Mouse (Mus musculus) embryonic stem cell, embryonic (primary cell): ENCODE data around the gene Coa3.

Experiments
- CTCF ChIA-PET, 4 experiments: fragments of 300-600 bp in 2 of 4; fragments of 350-600 bp in 2 of 4; sonication (Branson Sonifier 250); formaldehyde crosslinking; loops; one replicate each; lab custom pipeline; 2022; ENCODE audit warnings: inconsistent platforms in 2 of 4; lab: Charles Lee
- POLR2A ChIA-PET, 4 experiments: fragments of 300-600 bp in 2 of 4; fragments of 350-600 bp in 2 of 4; sonication (Branson Sonifier 250); formaldehyde crosslinking; loops; one replicate each; lab custom pipeline; 2022; ENCODE audit warnings: antibody characterized with exemption in 4 of 4, inconsistent platforms in 1 of 4; lab: Charles Lee

Coa3 gene

GRCm38 (mm10) chr11:101248258-101248994 is 30.5 kb downstream of the Coa3 start:
- ChIA-PET POLR2A (interaction anchor here in 3 of 4 experiments (0.6 to 1.1 kb wide), 12 partner anchors 11 to 1268 kb away, joined by 3 to 7 read pairs (median 3); partner anchors contain the start of genes Cntd1 (in 1 of the 3), Coa3 (in 1 of the 3), Ezh1 (in 1 of the 3) and Wnk4 (in 1 of the 3)), CTCF (interaction anchor here (0.5 to 1.4 kb wide), 28 partner anchors 12 to 1083 kb away, joined by 3 to 13 read pairs (median 4); partner anchors contain the start of genes Ezh1 (in 1 of the 4), Naglu (in 1 of the 4), Plekhh3 (in 1 of the 4) and Wnk4 (in 1 of the 4))

- POLR2A ChIA-PET, result interaction anchor here in 2 of 4 experiments (0.6 to 3.1 kb wide), 4 partner anchors 12 to 1269 kb away, joined by 3 to 15 read pairs (median 5); partner anchors contain the start of gene Wnk4 (in 1 of the 2)
- CTCF ChIA-PET, result interaction anchor here in 3 of 4 experiments (0.6 to 1.4 kb wide), 7 partner anchors 12 to 116 kb away, joined by 3 to 13 read pairs (median 5); partner anchors contain the start of gene Wnk4 (in 1 of the 3)
These were observed 31.3 kb downstream of the Coa3 start for GRCm38 (mm10) chr11:101247521-101248030.

- POLR2A ChIA-PET, result interaction anchor here in 3 of 4 experiments (0.6 to 3.1 kb wide), 14 partner anchors 12 to 238 kb away, joined by 3 to 15 read pairs (median 4); partner anchors contain the start of genes Wnk4 (in 2 of the 3), Becn1 (in 1 of the 3), Plekhh3 (in 1 of the 3) and Retreg3 (in 1 of the 3)
- CTCF ChIA-PET, result interaction anchor here in 3 of 4 experiments (0.8 to 2.2 kb wide), 7 partner anchors 14 to 70 kb away, joined by 3 to 14 read pairs (median 5); partner anchors contain the start of genes Ezh1 (in 1 of the 3) and Wnk4 (in 1 of the 3)
These were observed 32.3 kb downstream of the Coa3 start for GRCm38 (mm10) chr11:101246702-101247012.

GRCm38 (mm10) chr11:101245855-101246701 is 32.8 kb downstream of the Coa3 start, which contains the start of gene Ramp2:
TSS of gene Ramp2 (plus strand) at chr11:101246028.
- ChIA-PET POLR2A (interaction anchor here (0.6 to 3.1 kb wide), 30 partner anchors 10 to 219 kb away, joined by 3 to 15 read pairs (median 3); partner anchors contain the start of genes Rpl27 (in 3 of the 4), Cntd1 (in 2 of the 4), Coa3 (in 2 of the 4) and Ezh1 (in 2 of the 4)), CTCF (interaction anchor here (0.5 to 2.2 kb wide), 21 partner anchors 13 to 773 kb away, joined by 3 to 14 read pairs (median 3); partner anchors contain the start of genes Becn1 (in 1 of the 4), Ezh1 (in 1 of the 4), Plekhh3 (in 1 of the 4) and Rpl27 (in 1 of the 4))

- CTCF ChIA-PET, result interaction anchor here in 3 of 4 experiments (0.5 to 2.2 kb wide), 12 partner anchors 9 to 197 kb away, joined by 3 to 14 read pairs (median 4); partner anchors contain the start of genes Becn1 (in 1 of the 3) and Rpl27 (in 1 of the 3)
These were observed 33.8 kb downstream of the Coa3 start for GRCm38 (mm10) chr11:101245071-101245470.

GRCm38 (mm10) chr11:101238071-101238647 is 40.8 kb downstream of the Coa3 start:
- ChIA-PET POLR2A (interaction anchor here in 2 of 4 experiments (0.7 to 1.0 kb wide), 2 partner anchors 10 to 15 kb away, joined by 3 to 8 read pairs; no protein-coding TSS in a partner anchor), CTCF (interaction anchor here in 1 of 4 experiments (2.3 kb wide), 1 partner anchor 64 kb away, joined by 9 read pairs; the partner anchor contains the start of gene Becn1)

More at GRCm38 (mm10) chr11:101245071-101245470, 33.8 kb downstream of the Coa3 start:
- POLR2A ChIA-PET, result interaction anchor here (0.6 to 3.1 kb wide), 17 partner anchors 9 to 331 kb away, joined by 3 to 15 read pairs (median 4); partner anchors contain the start of genes Becn1 (in 2 of the 4), Cntd1 (in 2 of the 4), Coa3 (in 2 of the 4) and Wnk4 (in 2 of the 4)

GRCm38 (mm10) chr11:101236782-101237181 is 42.1 kb downstream of the Coa3 start:
- CTCF ChIA-PET, result interaction anchor here (0.6 to 2.3 kb wide), 6 partner anchors 8 to 249 kb away, joined by 3 to 9 read pairs (median 4); partner anchors contain the start of gene Becn1 (in 2 of the 4)

GRCm38 (mm10) chr11:101235429-101235828 is 43.5 kb downstream of the Coa3 start:
- POLR2A ChIA-PET, result no interaction called here
- CTCF ChIA-PET, result interaction anchor here in 2 of 4 experiments (0.6 to 1.1 kb wide), 3 partner anchors 10 to 63 kb away, joined by 3 to 4 read pairs (median 3); no protein-coding TSS in a partner anchor

More at GRCm38 (mm10) chr11:101236782-101237181, 42.1 kb downstream of the Coa3 start:
- POLR2A ChIA-PET, result interaction anchor here in 2 of 4 experiments (0.9 to 1.1 kb wide), 3 partner anchors 9 to 205 kb away, joined by 3 to 6 read pairs (median 3); partner anchors contain the start of genes Ramp2 (in 1 of the 2) and Rpl27 (in 1 of the 2)

- POLR2A ChIA-PET, result interaction anchor here in 3 of 4 experiments (0.5 to 1.4 kb wide), 10 partner anchors 9 to 579 kb away, joined by 3 to 7 read pairs (median 3); partner anchors contain the start of genes Ramp2 (in 3 of the 3) and Rpl27 (in 2 of the 3)
- CTCF ChIA-PET, result interaction anchor here in 3 of 4 experiments (0.6 to 1.3 kb wide), 7 partner anchors 11 to 820 kb away, joined by 3 to 6 read pairs (median 4); partner anchors contain the start of genes P3h4 (in 1 of the 3) and Ramp2 (in 1 of the 3)
These were observed 44.8 kb downstream of the Coa3 start for GRCm38 (mm10) chr11:101234124-101234523.

GRCm38 (mm10) chr11:101233240-101233639 is 45.7 kb downstream of the Coa3 start:
- ChIA-PET POLR2A (interaction anchor here in 3 of 4 experiments (0.6 to 1.3 kb wide), 5 partner anchors 10 to 929 kb away, joined by 3 to 7 read pairs (median 4); partner anchors contain the start of genes Ramp2 (in 1 of the 3) and Rpl27 (in 1 of the 3)), CTCF (interaction anchor here in 2 of 4 experiments (0.8 to 1.3 kb wide), 5 partner anchors 12 to 57 kb away, joined by 3 to 6 read pairs (median 4); partner anchors contain the start of gene Ramp2 (in 1 of the 2))

GRCm38 (mm10) chr11:101232010-101232839 is 46.7 kb downstream of the Coa3 start:
- CTCF ChIA-PET, result interaction anchor here in 3 of 4 experiments (0.6 to 1.1 kb wide), 6 partner anchors 11 to 258 kb away, joined by 3 to 4 read pairs (median 3); partner anchors contain the start of genes Becn1 (in 1 of the 3) and Plekhh3 (in 1 of the 3)
- POLR2A ChIA-PET, result interaction anchor here in 3 of 4 experiments (0.6 to 3.2 kb wide), 16 partner anchors 13 to 1463 kb away, joined by 3 to 12 read pairs (median 5); partner anchors contain the start of genes Rpl27 (in 2 of the 3), Ramp2 (in 1 of the 3), Retreg3 (in 1 of the 3) and Tubg1 (in 1 of the 3)

- ChIA-PET CTCF (interaction anchor here in 3 of 4 experiments (0.6 to 1.1 kb wide), 6 partner anchors 10 to 492 kb away, joined by 3 to 5 read pairs (median 4); partner anchors contain the start of genes Becn1 (in 1 of the 3) and Plekhh3 (in 1 of the 3)), POLR2A (interaction anchor here in 3 of 4 experiments (0.6 to 3.2 kb wide), 17 partner anchors 14 to 1464 kb away, joined by 3 to 15 read pairs (median 5); partner anchors contain the start of genes Ramp2 (in 2 of the 3), Rpl27 (in 2 of the 3), Retreg3 (in 1 of the 3) and Tubg1 (in 1 of the 3))
These were observed 47.7 kb downstream of the Coa3 start for GRCm38 (mm10) chr11:101230991-101231871.

- ChIA-PET POLR2A (interaction anchor here in 3 of 4 experiments (0.5 to 3.2 kb wide), 13 partner anchors 10 to 1042 kb away, joined by 3 to 15 read pairs (median 4); partner anchors contain the start of genes Ramp2 (in 2 of the 3) and Rpl27 (in 1 of the 3)), CTCF (interaction anchor here in 2 of 4 experiments (0.6 to 1.0 kb wide), 6 partner anchors 16 to 1427 kb away, joined by 3 to 8 read pairs (median 3); no protein-coding TSS in a partner anchor)
These were observed 48.4 kb downstream of the Coa3 start for GRCm38 (mm10) chr11:101230526-101230925.
